Mouse (Mus musculus) MEL (cell line): Measurements from ENCODE around the gene Nfia. TPM values are rescaled to one million over a fixed set of nuclear protein-coding genes. Genes with fewer than 3 reads are reported as not detected.

Source experiments
- DNase-seq: peaks from one replicate; pipeline ENCODE4 v3.0.0; 2011; ENCODE audit warnings: low read depth, low spot score
- H3K27ac ChIP-seq: 2 replicates; pipeline ENCODE4 v1.5.1; 2012; ENCODE audit warnings: low read depth, mild to moderate bottlenecking, control low read depth, low read length, moderate library complexity; ENCODE audit not compliant: control insufficient read depth
- H3K27me3 ChIP-seq, 2 experiments: fragments of 150-350 bp in 1 of 2; sonication (generic) in 1 of 2; 2 replicates each; pipeline ENCODE4 v1.6.1; 2012; ENCODE audit warnings: low read length in 2 of 2, mild to moderate bottlenecking in 2 of 2, improper control_type of control experiment in 1 of 2, moderate library complexity in 1 of 2; ENCODE audit not compliant: insufficient read depth in 2 of 2, control insufficient read depth in 1 of 2
- H3K36me3 ChIP-seq, 2 experiments: 2 replicates each; pipeline ENCODE4 v1.6.1; 2012 to 2014; ENCODE audit warnings: low read length in 2 of 2, improper control_type of control experiment in 1 of 2, inconsistent platforms in 1 of 2, mild to moderate bottlenecking in 1 of 2; ENCODE audit not compliant: insufficient read depth in 2 of 2, control insufficient read depth in 1 of 2
- H3K4me1 ChIP-seq, 2 experiments: fragments of 150-350 bp in 1 of 2; sonication (generic) in 1 of 2; 2 replicates each; pipeline ENCODE4 v1.6.1; 2012; ENCODE audit warnings: low read length in 2 of 2, improper control_type of control experiment in 1 of 2, mild to moderate bottlenecking in 1 of 2; ENCODE audit not compliant: insufficient read depth in 2 of 2, control insufficient read depth in 1 of 2
- H3K4me3 ChIP-seq, 2 experiments: fragments of 150-350 bp in 1 of 2; sonication (generic) in 1 of 2; 2 replicates each; pipeline ENCODE4 v1.5.1; 2012; ENCODE audit warnings: low read depth in 2 of 2, low read length in 2 of 2, mild to moderate bottlenecking in 2 of 2, moderate library complexity in 2 of 2, control low read depth in 1 of 2, improper control_type of control experiment in 1 of 2; ENCODE audit not compliant: control insufficient read depth in 1 of 2, insufficient read depth in 1 of 2
- H3K79me2 ChIP-seq: 2 replicates; pipeline ENCODE4 v1.6.1; 2012; ENCODE audit warnings: mild to moderate bottlenecking, low read length, moderate library complexity; ENCODE audit not compliant: control insufficient read depth, poor library complexity, insufficient read depth
- H3K9ac ChIP-seq: 2 replicates; pipeline ENCODE4 v1.6.1; 2012; ENCODE audit warnings: low read depth, mild to moderate bottlenecking, control low read depth, low read length, moderate library complexity; ENCODE audit not compliant: control insufficient read depth, poor library complexity, severe bottlenecking
- H3K9me3 ChIP-seq: fragments of 150-350 bp; sonication (generic); replicated peaks from 2 replicates; pipeline ENCODE4 v1.6.1; 2012; ENCODE audit warnings: mild to moderate bottlenecking, low read length, improper control_type of control experiment, moderate library complexity; ENCODE audit not compliant: insufficient read depth
- CHD1 ChIP-seq: IDR thresholded peaks from 2 replicates; pipeline ENCODE4 v1.6.1; 2012; ENCODE audit warnings: low read depth, mild to moderate bottlenecking, inconsistent platforms, low read length, improper control_type of control experiment
- E2F4 ChIP-seq: IDR thresholded peaks from 2 replicates; pipeline ENCODE4 v1.6.1; 2011; ENCODE audit warnings: low read depth, low read length, improper control_type of control experiment, borderline replicate concordance
- ETS1 ChIP-seq: IDR thresholded peaks from 2 replicates; pipeline ENCODE4 v1.6.1; 2012; ENCODE audit warnings: low read depth, mild to moderate bottlenecking, inconsistent platforms, low read length, improper control_type of control experiment, moderate library complexity
- GATA1 ChIP-seq: IDR thresholded peaks from 2 replicates; pipeline ENCODE4 v1.6.1; 2011; ENCODE audit warnings: low read depth, low read length, improper control_type of control experiment
- HCFC1 ChIP-seq: IDR thresholded peaks from 2 replicates; pipeline ENCODE4 v1.6.1; 2012; ENCODE audit warnings: low read depth, mild to moderate bottlenecking, inconsistent platforms, low read length, improper control_type of control experiment, moderate library complexity
- JUND ChIP-seq: IDR thresholded peaks from 2 replicates; pipeline ENCODE4 v1.6.1; 2011; ENCODE audit warnings: low read depth, mild to moderate bottlenecking, improper control_type of control experiment, low read length
- MAX ChIP-seq: IDR thresholded peaks from 2 replicates; pipeline ENCODE4 v1.6.1; 2011; ENCODE audit warnings: low read length, improper control_type of control experiment
- MXI1 ChIP-seq: IDR thresholded peaks from 2 replicates; pipeline ENCODE4 v1.6.1; 2011; ENCODE audit warnings: mild to moderate bottlenecking, low read depth, low read length, improper control_type of control experiment
- MYB ChIP-seq: IDR thresholded peaks from 2 replicates; pipeline ENCODE4 v1.6.1; 2011; ENCODE audit warnings: mild to moderate bottlenecking, low read depth, low read length, improper control_type of control experiment
- MYC ChIP-seq: IDR thresholded peaks from 2 replicates; pipeline ENCODE4 v1.6.1; 2011; ENCODE audit warnings: low read depth, mild to moderate bottlenecking, low read length, improper control_type of control experiment, moderate library complexity
- NRF1 ChIP-seq: IDR thresholded peaks from 2 replicates; pipeline ENCODE4 v1.6.1; 2014; ENCODE audit warnings: low read depth, mild to moderate bottlenecking, inconsistent platforms, low read length, improper control_type of control experiment, moderate library complexity; ENCODE audit not compliant: poor library complexity, insufficient read depth, severe bottlenecking
- POLR2A ChIP-seq, 2 experiments: IDR thresholded peaks; 2 replicates each; pipeline ENCODE4 v1.6.1; 2011 to 2012; ENCODE audit warnings: low read length in 2 of 2, mild to moderate bottlenecking in 2 of 2, control low read depth in 1 of 2, improper control_type of control experiment in 1 of 2, low read depth in 1 of 2, moderate library complexity in 1 of 2; ENCODE audit not compliant: control insufficient read depth in 1 of 2, insufficient read depth in 1 of 2, poor library complexity in 1 of 2
- POLR2AphosphoS5 ChIP-seq: IDR thresholded peaks from 2 replicates; pipeline ENCODE4 v1.6.1; 2012; ENCODE audit warnings: low read depth, borderline replicate concordance, mild to moderate bottlenecking, inconsistent platforms, low read length, moderate library complexity, mixed read lengths
- RAD21 ChIP-seq: IDR thresholded peaks from 2 replicates; pipeline ENCODE4 v1.6.1; 2011; ENCODE audit warnings: mild to moderate bottlenecking, low read depth, low read length, improper control_type of control experiment
- RCOR1 ChIP-seq: IDR thresholded peaks from 2 replicates; pipeline ENCODE4 v1.6.1; 2012; ENCODE audit warnings: low read depth, mild to moderate bottlenecking, inconsistent platforms, low read length, improper control_type of control experiment
- SMC3 ChIP-seq: IDR thresholded peaks from 2 replicates; pipeline ENCODE4 v1.6.1; 2011; ENCODE audit warnings: low read depth, low read length, improper control_type of control experiment
- TBP ChIP-seq: IDR thresholded peaks from 2 replicates; pipeline ENCODE4 v1.8.0; 2011; ENCODE audit warnings: low read depth, low read length, improper control_type of control experiment
- UBTF ChIP-seq: IDR thresholded peaks from 2 replicates; pipeline ENCODE4 v1.6.1; 2012; ENCODE audit warnings: low read depth, mild to moderate bottlenecking, inconsistent platforms, low read length, improper control_type of control experiment, moderate library complexity, borderline replicate concordance; ENCODE audit not compliant: insufficient read depth
- USF1 ChIP-seq: IDR thresholded peaks from 2 replicates; pipeline ENCODE4 v1.6.1; 2014; ENCODE audit warnings: low read depth, mild to moderate bottlenecking, inconsistent platforms, low read length, improper control_type of control experiment, moderate library complexity
- ZC3H11A ChIP-seq: IDR thresholded peaks from 2 replicates; pipeline ENCODE4 v1.6.1; 2012; ENCODE audit warnings: low read depth, mild to moderate bottlenecking, inconsistent platforms, low read length, improper control_type of control experiment
- ZNF384 ChIP-seq: IDR thresholded peaks from 2 replicates; pipeline ENCODE4 v1.6.1; 2012; ENCODE audit warnings: low read depth, mild to moderate bottlenecking, inconsistent platforms, low read length, improper control_type of control experiment
- polyA plus RNA-seq, 2 experiments: library from polyadenylated mRNA; stranded (reverse) in 1 of 2; unstranded in 1 of 2; fragments of >175 nt in 1 of 2; fragments of >200 nt in 1 of 2; gene quantifications; 2 replicates each; pipeline versions ENCODE4 v1.2.1 to v1.2.4; 2012; ENCODE audit warnings: low replicate concordance in 2 of 2, low read depth in 1 of 2; ENCODE audit not compliant: insufficient read length in 2 of 2, insufficient read depth in 1 of 2, missing spikeins in 1 of 2
- total RNA-seq: library from RNA; depleted of rRNA; stranded (reverse); fragments of 300-350 nt; gene quantifications from 2 replicates; pipeline ENCODE4 v1.2.3, GENCODE M21; 2012

Gene Nfia
- total and polyA plus RNA-seq, 3 experiments: 10.2 to 20.5 (median 13.4) TPM

DNA sequence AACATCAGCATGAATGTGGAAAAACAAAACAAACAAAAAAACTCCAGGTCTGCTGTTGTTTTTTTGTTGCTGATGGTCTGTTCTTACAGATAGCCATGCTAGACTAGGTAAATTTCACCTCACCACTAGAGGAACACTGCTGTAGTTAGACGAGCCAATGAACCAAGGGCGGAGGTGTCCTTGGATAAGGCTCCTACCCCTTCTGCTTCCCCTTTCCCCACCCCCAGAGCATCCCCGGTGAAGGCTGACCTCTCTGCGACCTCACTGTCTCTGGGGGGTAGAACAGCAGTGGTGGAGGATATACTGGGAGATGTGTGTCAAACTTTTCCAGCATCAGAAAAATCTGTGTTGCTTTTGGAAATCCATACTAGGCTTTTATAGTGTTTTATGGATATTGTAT, 7.9 kb upstream of the Nfia start:
- H3K4me3 ChIP-seq: no peak overlapping the region
- TF ChIP-seq MAX: no peak
- no peak for TF ChIP-seq ETS1
- TF ChIP-seq RCOR1: no peak
- no peak for TF ChIP-seq RAD21
- TF ChIP-seq HCFC1: no peak
- no peak for TF ChIP-seq POLR2AphosphoS5
- TF ChIP-seq ZC3H11A: no peak
- TF ChIP-seq NRF1: no peak
- TF ChIP-seq ZNF384: no peak
- TF ChIP-seq SMC3: no peak
- TF ChIP-seq E2F4: no peak
- TF ChIP-seq MYB: no peak
- no peak for TF ChIP-seq TBP
- no peak for TF ChIP-seq POLR2A (IDR thresholded peaks at IDR 0.05; ENCODE audit: control insufficient read depth in 1 of 2, insufficient read depth in 1 of 2, low read depth in 1 of 2, low read length in 2 of 2, poor library complexity in 1 of 2)
- TF ChIP-seq CHD1: no peak
- no peak for TF ChIP-seq UBTF
- no peak for TF ChIP-seq MYC
- no peak overlapping the region for H3K9ac ChIP-seq
- H3K36me3 ChIP-seq: peaks cover 0 to 25% of the 10 kb centered on the region in 2 experiments; a peak in 2 of 4 replicates
- peaks cover 7 to 24% of the 10 kb centered on the region in 2 experiments for H3K4me1 ChIP-seq
- DNase-seq: peak; percentile 54
- H3K79me2 ChIP-seq: no peaks in the 10 kb centered on the region
- no peak overlapping the region for H3K27ac ChIP-seq
- no peaks in the 10 kb centered on the region for H3K27me3 ChIP-seq
- no peaks in the 10 kb centered on the region for H3K9me3 ChIP-seq

GRCm38 (mm10) chr4:97765341-97766020, 7.1 kb upstream of the Nfia start:
- Histone ChIP-seq H3K36me3 (peaks cover 0 to 25% of the 10 kb centered on the region in 2 experiments; a peak in 2 of 4 replicates), H3K27ac (no peak overlapping the region), H3K9me3 (no peaks in the 10 kb centered on the region), H3K27me3 (no peaks in the 10 kb centered on the region), H3K4me1 (peaks cover 4 to 24% of the 10 kb centered on the region in 2 experiments), H3K79me2 (no peaks in the 10 kb centered on the region), H3K4me3 (no peak overlapping the region), H3K9ac (no peak overlapping the region)
- TF ChIP-seq GATA1: no peak
- TF ChIP-seq UBTF: no peak
- no peak for TF ChIP-seq JUND
- TF ChIP-seq MXI1: no peak
- TF ChIP-seq RCOR1: no peak
- TF ChIP-seq ZNF384: no peak
- no peak for TF ChIP-seq USF1
- no peak for TF ChIP-seq RAD21
- DNase-seq: no peak
